Mouse (Mus musculus): ENCODE results near the gene Dnmt3c. TPM values are rescaled to one million over a fixed set of nuclear protein-coding genes. Genes with fewer than 3 reads are reported as not detected.

Gene Dnmt3c
- polyA plus RNA-seq, 1 experiment from 2014 or later: not detected

DNA sequence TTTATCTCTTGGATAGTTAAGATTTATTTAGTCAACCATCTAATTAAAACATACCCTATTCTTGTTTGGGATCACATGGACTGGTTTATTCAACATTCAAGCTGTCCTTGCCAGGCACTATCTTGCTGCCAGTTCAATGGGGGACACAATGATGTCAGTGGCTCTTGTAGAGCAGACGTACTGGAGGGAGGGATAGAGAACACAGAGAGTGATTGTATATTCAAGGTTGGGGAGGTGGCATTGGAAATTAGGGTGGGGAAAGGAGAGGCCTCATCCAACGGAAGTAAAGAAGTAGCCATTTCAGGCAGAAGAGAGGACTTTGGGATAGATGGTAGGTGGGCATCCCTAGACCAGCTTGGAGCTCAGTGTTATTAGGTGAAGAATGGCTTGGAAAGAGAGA, 28.4 kb downstream of the Dnmt3c start:
- no peaks in the 10 kb centered on the region for H3K36me3 ChIP-seq
- H3K4me3 ChIP-seq: no peak overlapping the region
- no peaks in the 10 kb centered on the region for H3K4me1 ChIP-seq
- no peak overlapping the region for H3K4me2 ChIP-seq (replicated peaks)
- no peak overlapping the region for H3K9ac ChIP-seq (replicated peaks)
- no peak for ATAC-seq (ENCODE audit: low FRiP score, low read depth)
- no peak overlapping the region for H3K27ac ChIP-seq (replicated peaks)
- H3K27me3 ChIP-seq: no peaks in the 10 kb centered on the region
- WGBS: 85% methylated on average over 2 of the region's 2 CpGs
- H3K9me3 ChIP-seq: no peaks in the 10 kb centered on the region

DNA sequence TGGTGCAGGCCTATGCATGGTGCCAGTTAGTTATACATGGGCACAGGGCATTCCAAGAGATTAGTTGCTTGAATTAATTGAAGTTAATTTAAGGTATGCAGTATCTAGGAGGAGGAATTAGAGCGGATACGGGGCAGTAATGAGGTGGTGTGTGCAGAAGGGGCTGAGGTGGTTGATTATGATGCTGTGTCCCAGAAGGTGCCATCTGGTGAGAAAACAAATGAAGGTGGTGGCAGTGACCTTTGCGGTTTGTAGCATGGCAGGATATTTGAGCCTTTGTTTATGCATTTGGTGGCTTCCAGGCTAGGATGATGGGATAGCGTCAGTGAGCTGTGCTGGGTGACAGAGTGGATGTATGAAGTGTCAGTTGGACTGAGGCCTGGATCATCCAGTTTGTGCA, 28.8 kb downstream of the Dnmt3c start:
- no peak for ATAC-seq (ENCODE audit: low FRiP score, low read depth)
- no peak overlapping the region for H3K4me2 ChIP-seq (replicated peaks)
- H3K36me3 ChIP-seq: no peaks in the 10 kb centered on the region
- H3K27me3 ChIP-seq: no peaks in the 10 kb centered on the region
- H3K9me3 ChIP-seq: no peaks in the 10 kb centered on the region
- no peaks in the 10 kb centered on the region for H3K4me1 ChIP-seq
- H3K27ac ChIP-seq (replicated peaks): no peak overlapping the region
- no peak overlapping the region for H3K4me3 ChIP-seq
- WGBS: 89% methylated on average over 4 of the region's 4 CpGs
- H3K9ac ChIP-seq (replicated peaks): no peak overlapping the region

DNA sequence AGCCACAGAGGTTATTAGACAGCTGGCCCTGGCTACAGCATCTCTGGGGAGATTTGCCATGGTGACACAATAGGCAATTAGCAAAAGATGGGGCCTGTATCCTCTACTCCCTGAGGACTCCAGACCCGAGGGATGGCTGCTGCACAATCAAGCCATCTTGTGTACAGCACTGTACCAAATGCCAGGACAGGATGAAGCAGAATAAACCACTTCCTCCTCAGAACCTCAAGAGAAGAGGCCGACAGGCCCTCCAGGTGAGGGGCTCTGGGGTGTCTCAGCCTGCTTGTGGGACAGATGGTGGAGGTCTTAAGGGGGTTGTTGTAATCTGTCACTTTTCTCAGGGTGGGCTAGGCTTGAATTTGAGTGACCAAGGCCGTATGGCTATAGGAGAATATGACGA, 37.6 kb downstream of the Dnmt3c start:
- Histone ChIP-seq H3K27me3 (no peaks in the 10 kb centered on the region), H3K4me2 (replicated peaks) (no peak overlapping the region), H3K36me3 (no peaks in the 10 kb centered on the region), H3K4me1 (no peaks in the 10 kb centered on the region), H3K4me3 (no peak overlapping the region), H3K27ac (replicated peaks) (no peak overlapping the region), H3K9ac (replicated peaks) (no peak overlapping the region), H3K9me3 (no peaks in the 10 kb centered on the region)
- no peak for ATAC-seq (ENCODE audit: low FRiP score, low read depth)
- WGBS: 90% methylated on average over 4 of the region's 4 CpGs

DNA sequence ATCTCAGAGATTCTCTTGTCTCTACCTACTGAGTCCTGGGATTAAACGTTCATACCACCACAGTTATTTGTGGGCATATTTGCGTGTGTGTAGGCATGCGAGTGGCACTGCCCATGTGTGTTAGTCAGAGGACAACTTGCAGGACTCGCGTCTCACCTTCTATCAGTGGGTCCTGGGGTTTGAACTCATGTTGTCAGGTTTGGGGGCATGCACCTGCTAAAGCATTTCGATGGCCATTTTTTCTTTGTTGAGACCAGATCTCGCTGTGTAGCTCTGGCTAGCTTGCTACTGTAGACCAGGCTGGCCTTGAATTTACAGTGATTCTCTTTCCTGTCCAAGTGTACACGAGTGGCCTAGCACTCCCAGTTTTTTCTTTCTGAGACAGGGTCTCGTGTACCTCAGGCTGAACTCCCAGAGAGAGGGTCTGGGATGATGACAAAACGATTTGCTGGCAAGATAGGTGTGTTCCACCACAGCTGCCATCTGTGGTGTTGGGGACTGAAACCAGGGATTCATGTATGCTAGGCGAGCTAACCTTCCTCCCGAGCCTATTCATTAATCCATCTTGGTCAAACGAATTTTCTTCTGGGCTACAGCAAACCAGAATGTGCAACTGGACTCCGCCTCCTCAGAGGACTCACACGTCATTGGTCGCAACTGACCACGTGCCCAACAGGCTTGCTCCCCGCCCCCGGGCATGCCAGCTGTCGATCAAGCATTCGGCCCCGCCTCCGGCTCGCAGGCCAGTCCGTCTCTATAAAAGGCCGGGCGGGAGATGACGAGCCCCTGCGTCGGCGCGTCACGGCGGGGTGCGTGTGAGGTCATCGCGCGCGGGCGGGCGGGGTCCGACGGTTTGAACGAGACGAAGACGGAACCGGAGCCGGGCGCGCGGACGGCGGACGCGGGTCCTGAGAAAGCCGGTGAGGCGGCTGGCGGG, 44.3 kb downstream of the Dnmt3c start, which contains the start of gene Mapre1:
TSS of gene Mapre1 (plus strand) at position 775 of the 937 bp plus-strand sequence.
- no peaks in the 10 kb centered on the region for H3K27me3 ChIP-seq
- peak; percentile 97 for ATAC-seq (ENCODE audit: low FRiP score, low read depth)
- WGBS: 11% methylated on average over 58 of the region's 58 CpGs

DNA sequence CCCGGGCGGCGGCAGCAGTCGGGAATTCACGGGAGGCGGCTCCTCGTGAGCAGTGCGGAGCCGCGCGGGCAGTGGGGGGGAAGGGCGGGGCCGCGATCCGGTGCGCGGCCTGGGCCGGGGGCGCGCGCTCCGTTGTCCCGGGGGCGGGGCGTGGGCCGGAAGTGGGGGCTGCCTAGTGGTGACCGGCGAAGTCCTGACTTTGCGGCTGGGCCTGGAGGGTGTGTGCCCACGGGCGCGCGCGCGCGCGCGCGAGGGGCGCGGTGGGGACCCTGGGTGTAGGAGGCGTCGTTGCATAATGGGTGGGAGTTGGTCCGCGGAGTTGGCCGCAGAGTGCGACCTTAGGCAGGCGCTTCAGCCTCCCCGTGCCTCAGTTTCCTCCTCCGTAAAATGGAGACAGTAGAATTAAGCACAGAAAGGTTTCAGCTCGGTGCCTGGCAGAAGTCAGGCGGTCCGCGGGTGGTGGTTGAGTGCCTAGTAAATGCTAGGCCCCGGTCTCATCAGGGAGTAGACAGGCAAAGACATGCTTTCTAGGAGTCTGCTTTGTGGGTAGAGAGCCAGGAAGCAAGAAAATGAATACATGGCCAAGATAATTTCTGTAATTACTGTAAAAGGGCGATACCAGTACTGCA, 45.1 kb downstream of the Dnmt3c start:
- peak; percentile 86 for ATAC-seq (ENCODE audit: low FRiP score, low read depth)
- peak overlapping the region; percentile 72 for H3K4me2 ChIP-seq (replicated peaks)
- 2% methylated on average over 38 of the region's 56 CpGs for WGBS

More for the DNA sequence above, 44.3 kb downstream of the Dnmt3c start, which contains the start of gene Mapre1:
- no peaks in the 10 kb centered on the region for H3K9me3 ChIP-seq
- peaks cover 27% of the 10 kb centered on the region for H3K4me1 ChIP-seq
- no peaks in the 10 kb centered on the region for H3K36me3 ChIP-seq
- H3K27ac ChIP-seq (replicated peaks): peak within 1 kb of the TSS; percentile 90
- peak within 1 kb of the TSS; percentile 93 for H3K9ac ChIP-seq (replicated peaks)
- peak within 1 kb of the TSS; percentile 71 for H3K4me3 ChIP-seq
- peak within 1 kb of the TSS; percentile 72 for H3K4me2 ChIP-seq (replicated peaks)

DNA sequence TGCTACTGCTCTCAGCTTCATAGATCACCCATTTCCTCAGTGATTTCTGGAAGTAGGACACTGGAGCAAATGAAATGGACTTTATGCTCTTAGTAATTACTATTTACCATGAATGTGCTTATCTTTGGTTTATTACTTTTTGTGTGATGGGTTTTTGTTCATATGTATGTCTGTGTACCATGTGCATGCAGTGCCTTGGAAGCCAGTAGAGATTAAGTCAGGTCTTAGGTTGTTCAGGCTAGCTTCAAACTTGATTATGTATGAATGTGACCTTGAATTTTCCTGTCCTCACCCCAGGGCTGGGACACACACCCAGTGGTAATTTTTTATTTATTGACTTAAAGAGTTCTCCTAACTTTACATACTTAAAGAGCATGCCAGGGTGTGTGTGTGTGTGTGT, 51.5 kb downstream of the Dnmt3c start:
- no peak overlapping the region for H3K27ac ChIP-seq (replicated peaks)
- no peak overlapping the region for H3K4me3 ChIP-seq
- H3K9me3 ChIP-seq: no peaks in the 10 kb centered on the region
- H3K4me2 ChIP-seq (replicated peaks): no peak overlapping the region
- peaks cover 13% of the 10 kb centered on the region for H3K4me1 ChIP-seq
- no peaks in the 10 kb centered on the region for H3K27me3 ChIP-seq
- H3K9ac ChIP-seq (replicated peaks): no peak overlapping the region
- no peak for ATAC-seq (ENCODE audit: low FRiP score, low read depth)
- peaks cover 28% of the 10 kb centered on the region for H3K36me3 ChIP-seq

More for the DNA sequence above, 45.1 kb downstream of the Dnmt3c start:
- peak overlapping the region; percentile 71 for H3K4me3 ChIP-seq
- no peaks in the 10 kb centered on the region for H3K9me3 ChIP-seq
- H3K4me1 ChIP-seq: peaks cover 27% of the 10 kb centered on the region
- peak overlapping the region; percentile 90 for H3K27ac ChIP-seq (replicated peaks)
- no peaks in the 10 kb centered on the region for H3K27me3 ChIP-seq
- peaks cover 6% of the 10 kb centered on the region for H3K36me3 ChIP-seq
- peak overlapping the region; percentile 93 for H3K9ac ChIP-seq (replicated peaks)

DNA sequence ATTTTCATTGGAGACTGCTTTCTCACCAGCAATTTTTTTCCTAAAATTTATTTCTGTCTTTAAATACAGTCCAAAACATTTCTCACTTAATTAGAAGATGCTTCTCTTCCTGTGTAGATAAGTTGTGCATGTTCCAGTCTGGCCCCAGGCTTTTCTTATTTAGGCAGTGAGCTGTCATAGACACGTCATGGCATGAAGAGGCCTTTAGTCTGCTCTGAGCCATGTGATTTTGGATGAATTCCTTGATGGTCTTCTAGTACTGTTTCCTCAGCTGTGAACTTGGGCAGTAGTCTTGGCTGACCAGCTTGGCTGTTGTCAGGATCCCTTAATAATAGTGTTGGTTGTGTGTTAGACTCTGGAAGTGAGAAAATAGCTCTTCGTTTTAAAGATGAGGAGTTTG, 53.9 kb downstream of the Dnmt3c start:
- no peak overlapping the region for H3K4me2 ChIP-seq (replicated peaks)
- no peak overlapping the region for H3K27ac ChIP-seq (replicated peaks)
- H3K9me3 ChIP-seq: no peaks in the 10 kb centered on the region
- no peaks in the 10 kb centered on the region for H3K27me3 ChIP-seq
- H3K9ac ChIP-seq (replicated peaks): no peak overlapping the region
- no peak for ATAC-seq (ENCODE audit: low FRiP score, low read depth)
- no peak overlapping the region for H3K4me3 ChIP-seq
- 87% methylated on average over 2 of the region's 2 CpGs for WGBS
- peaks cover 28% of the 10 kb centered on the region for H3K36me3 ChIP-seq
- peaks cover 4% of the 10 kb centered on the region; the same call in 1 of the 2 replicates for H3K4me1 ChIP-seq

DNA sequence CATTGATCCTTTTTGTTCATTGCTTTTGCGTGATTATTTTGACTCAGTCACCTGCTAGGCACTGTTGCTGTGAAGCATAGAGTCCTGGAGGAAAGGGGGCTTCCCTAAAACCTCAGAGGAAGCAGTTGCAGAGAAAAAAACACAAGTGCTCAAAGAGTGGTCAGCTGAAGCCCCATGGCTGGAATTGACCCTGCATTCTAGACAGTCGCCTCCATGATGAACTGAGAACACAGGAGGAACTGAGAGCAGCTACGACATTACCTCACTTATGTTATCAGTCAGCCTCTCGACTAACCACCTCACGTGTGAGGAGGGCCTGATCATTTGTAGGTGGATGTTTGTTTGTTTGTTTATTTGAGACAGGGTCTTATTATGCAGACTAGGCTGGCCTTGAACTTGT, 65.7 kb downstream of the Dnmt3c start:
- Histone ChIP-seq H3K36me3 (peaks cover 97% of the 10 kb centered on the region), H3K4me1 (no peaks in the 10 kb centered on the region), H3K9me3 (no peaks in the 10 kb centered on the region), H3K27ac (replicated peaks) (no peak overlapping the region), H3K4me3 (no peak overlapping the region), H3K4me2 (replicated peaks) (no peak overlapping the region), H3K9ac (replicated peaks) (no peak overlapping the region), H3K27me3 (no peaks in the 10 kb centered on the region)
- ATAC-seq (ENCODE audit: low FRiP score, low read depth): no peak
- 91% methylated on average over 5 of the region's 5 CpGs for WGBS

DNA sequence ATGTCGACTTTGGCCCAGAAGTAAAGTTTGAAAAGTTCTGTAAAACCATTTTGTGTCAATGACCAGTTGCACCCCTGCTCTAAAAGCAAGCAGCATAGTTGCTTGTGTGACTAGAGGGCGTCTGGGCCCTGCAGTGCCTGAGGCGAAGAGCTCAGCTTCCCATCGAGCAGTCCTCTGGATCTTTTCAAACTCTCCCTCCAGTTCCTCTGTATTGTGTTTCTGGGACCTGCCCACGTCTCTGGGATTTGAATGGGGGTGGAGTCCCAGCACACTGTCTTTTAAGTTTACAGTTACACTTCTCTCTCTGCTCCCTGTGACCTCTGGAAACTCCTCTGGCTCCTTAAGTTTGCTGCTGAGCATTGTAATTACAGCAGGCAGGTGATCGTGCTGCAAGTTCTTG, 71.0 kb downstream of the Dnmt3c start:
- H3K27ac ChIP-seq (replicated peaks): no peak overlapping the region
- peaks cover 69% of the 10 kb centered on the region for H3K36me3 ChIP-seq
- H3K27me3 ChIP-seq: no peaks in the 10 kb centered on the region
- H3K9me3 ChIP-seq: no peaks in the 10 kb centered on the region
- H3K4me3 ChIP-seq: no peak overlapping the region
- no peak overlapping the region for H3K9ac ChIP-seq (replicated peaks)
- 63% methylated on average over 6 of the region's 6 CpGs for WGBS
- H3K4me1 ChIP-seq: no peaks in the 10 kb centered on the region
- H3K4me2 ChIP-seq (replicated peaks): no peak overlapping the region
- ATAC-seq (ENCODE audit: low FRiP score, low read depth): no peak

DNA sequence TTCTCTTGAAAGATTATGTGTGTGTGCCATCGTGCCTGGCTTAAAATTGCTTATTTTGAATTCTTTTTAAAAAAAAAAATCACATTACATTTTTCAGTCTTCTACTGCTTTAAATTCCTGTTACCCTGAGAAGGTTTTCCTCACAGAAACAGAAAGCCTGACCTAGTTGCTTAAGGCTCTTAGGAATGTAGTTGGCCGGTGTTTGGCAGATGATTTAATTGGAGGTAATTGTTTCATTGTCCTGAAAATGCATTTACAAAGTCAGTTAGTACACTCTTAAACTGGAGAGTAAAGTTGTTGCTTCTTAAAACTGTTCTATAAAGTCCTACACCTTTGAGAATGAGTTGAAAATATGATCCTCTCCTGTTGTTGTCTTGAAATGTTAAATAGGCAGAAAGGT, 72.4 kb downstream of the Dnmt3c start:
- H3K27me3 ChIP-seq: no peaks in the 10 kb centered on the region
- 89% methylated on average over 2 of the region's 2 CpGs for WGBS
- no peak overlapping the region for H3K4me2 ChIP-seq (replicated peaks)
- no peak overlapping the region for H3K27ac ChIP-seq (replicated peaks)
- H3K36me3 ChIP-seq: peaks cover 67% of the 10 kb centered on the region
- no peak overlapping the region for H3K9ac ChIP-seq (replicated peaks)
- H3K9me3 ChIP-seq: no peaks in the 10 kb centered on the region
- H3K4me3 ChIP-seq: no peak overlapping the region
- no peaks in the 10 kb centered on the region for H3K4me1 ChIP-seq
- no peak for ATAC-seq (ENCODE audit: low FRiP score, low read depth)

DNA sequence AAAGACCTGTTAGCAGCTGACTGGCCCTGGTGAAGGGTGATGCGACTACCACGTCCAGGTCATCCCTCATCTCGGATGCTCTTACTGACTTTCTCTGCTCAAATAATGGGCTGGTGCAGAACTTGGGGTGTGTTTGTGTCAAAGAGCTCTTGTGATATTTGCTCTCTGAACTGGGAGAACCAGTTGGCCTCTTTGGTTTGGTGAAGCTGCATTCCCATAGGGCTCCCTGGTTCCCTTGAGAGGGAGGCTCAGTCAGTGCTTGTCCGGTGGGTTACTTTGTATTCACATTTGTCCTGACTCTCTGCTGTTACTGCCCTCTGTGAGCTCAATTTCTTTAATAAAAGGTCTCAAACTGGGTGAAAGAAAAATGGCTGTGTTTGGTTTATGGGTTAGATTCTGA, 76.5 kb downstream of the Dnmt3c start:
- H3K9me3 ChIP-seq: no peaks in the 10 kb centered on the region
- peaks cover 30% of the 10 kb centered on the region; the same call in 1 of the 2 replicates for H3K36me3 ChIP-seq
- H3K4me2 ChIP-seq (replicated peaks): no peak overlapping the region
- ATAC-seq (ENCODE audit: low FRiP score, low read depth): no peak
- no peak overlapping the region for H3K4me3 ChIP-seq
- H3K9ac ChIP-seq (replicated peaks): no peak overlapping the region
- no peaks in the 10 kb centered on the region for H3K4me1 ChIP-seq
- no peak overlapping the region for H3K27ac ChIP-seq (replicated peaks)
- 95% methylated on average over 4 of the region's 4 CpGs for WGBS
- H3K27me3 ChIP-seq: no peaks in the 10 kb centered on the region

DNA sequence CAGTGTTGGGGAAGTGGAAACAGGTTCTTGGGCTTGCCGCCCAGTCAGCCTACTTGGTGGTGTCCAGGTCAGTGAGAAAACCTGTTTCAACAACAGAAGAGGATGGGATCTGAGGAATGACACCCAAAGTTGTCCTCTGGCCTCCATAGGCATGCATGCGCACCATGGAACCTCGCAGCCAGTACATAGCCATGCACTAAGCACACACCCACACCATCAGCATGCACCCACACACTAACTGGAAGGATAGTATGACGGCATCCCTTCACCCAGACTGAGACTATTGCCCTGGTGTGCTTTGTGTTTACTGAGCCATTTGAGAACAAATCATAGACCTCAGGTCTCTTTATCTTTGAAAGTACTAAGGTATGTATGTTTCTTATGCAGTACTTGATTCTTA, 79.0 kb downstream of the Dnmt3c start:
- H3K27ac ChIP-seq (replicated peaks): no peak overlapping the region
- ATAC-seq (ENCODE audit: low FRiP score, low read depth): no peak
- WGBS: 96% methylated on average over 4 of the region's 4 CpGs
- H3K4me2 ChIP-seq (replicated peaks): no peak overlapping the region
- H3K36me3 ChIP-seq: peaks cover 21% of the 10 kb centered on the region; the same call in 1 of the 2 replicates
- H3K9ac ChIP-seq (replicated peaks): no peak overlapping the region
- H3K9me3 ChIP-seq: no peaks in the 10 kb centered on the region
- no peak overlapping the region for H3K4me3 ChIP-seq
- H3K27me3 ChIP-seq: no peaks in the 10 kb centered on the region
- H3K4me1 ChIP-seq: peaks cover 7% of the 10 kb centered on the region; the same call in 1 of the 2 replicates

All from midbrain, embryonic 12.5 days (tissue).